Mouse (Mus musculus): ENCODE measurements around the gene Pitpnm3. TPM values are rescaled to one million over a fixed set of nuclear protein-coding genes. Genes with fewer than 3 reads are reported as not detected.

Gene Pitpnm3
- polyA plus RNA-seq, 1 experiment from 2014 or later = 1.5 TPM

GRCm38 (mm10) chr11:72134536-72135382, 819 bp downstream of the Pitpnm3 start:
- Histone ChIP-seq H3K4me1 (peaks cover 29% of the 10 kb centered on the region), H3K9me3 (no peaks in the 10 kb centered on the region), H3K36me3 (no peaks in the 10 kb centered on the region), H3K4me2 (replicated peaks) (peak overlapping the region; percentile 99), H3K27ac (replicated peaks) (no peak overlapping the region), H3K4me3 (peak overlapping the region; percentile 75), H3K27me3 (peaks cover 91% of the 10 kb centered on the region), H3K9ac (replicated peaks) (peak overlapping the region; percentile 79)
- WGBS = 14% methylated on average over 24 of the region's 24 CpGs
- peak; percentile 14; the same call in 1 of the 2 replicates for ATAC-seq (ENCODE audit: low FRiP score, low read depth)

- no peak overlapping the region for H3K9ac ChIP-seq (replicated peaks)
- H3K4me1 ChIP-seq = peaks cover 31% of the 10 kb centered on the region
- WGBS = 82% methylated on average over 10 of the region's 10 CpGs
- H3K4me2 ChIP-seq (replicated peaks) = no peak overlapping the region
- H3K27ac ChIP-seq (replicated peaks) = no peak overlapping the region
- no peak overlapping the region for H3K4me3 ChIP-seq
- no peaks in the 10 kb centered on the region for H3K9me3 ChIP-seq
- H3K36me3 ChIP-seq = no peaks in the 10 kb centered on the region
- no peak for ATAC-seq (ENCODE audit: low FRiP score, low read depth)
- H3K27me3 ChIP-seq = peaks cover 79% of the 10 kb centered on the region
Measured at GRCm38 (mm10) chr11:72133075-72133474, 2.5 kb downstream of the Pitpnm3 start.

GRCm38 (mm10) chr11:72132266-72132665, 3.3 kb downstream of the Pitpnm3 start:
- Histone ChIP-seq H3K9me3 (no peaks in the 10 kb centered on the region), H3K4me2 (replicated peaks) (no peak overlapping the region), H3K27me3 (peaks cover 71% of the 10 kb centered on the region), H3K4me1 (peaks cover 31% of the 10 kb centered on the region), H3K4me3 (no peak overlapping the region), H3K36me3 (no peaks in the 10 kb centered on the region), H3K27ac (replicated peaks) (no peak overlapping the region), H3K9ac (replicated peaks) (no peak overlapping the region)
- ATAC-seq (ENCODE audit: low FRiP score, low read depth) = no peak
- 21% methylated on average over 3 of the region's 3 CpGs for WGBS

- H3K27ac ChIP-seq (replicated peaks) = no peak overlapping the region
- H3K27me3 ChIP-seq = peaks cover 65% of the 10 kb centered on the region
- 85% methylated on average over 1 of the region's 1 CpGs for WGBS
- peaks cover 31% of the 10 kb centered on the region for H3K4me1 ChIP-seq
- H3K4me3 ChIP-seq = no peak overlapping the region
- no peak for ATAC-seq (ENCODE audit: low FRiP score, low read depth)
- no peaks in the 10 kb centered on the region for H3K9me3 ChIP-seq
- H3K4me2 ChIP-seq (replicated peaks) = no peak overlapping the region
- no peaks in the 10 kb centered on the region for H3K36me3 ChIP-seq
- H3K9ac ChIP-seq (replicated peaks) = no peak overlapping the region
Measured at GRCm38 (mm10) chr11:72131697-72132096, 3.9 kb downstream of the Pitpnm3 start.

GRCm38 (mm10) chr11:72130905-72131304, 4.7 kb downstream of the Pitpnm3 start:
- H3K4me3 ChIP-seq = no peak overlapping the region
- peaks cover 57% of the 10 kb centered on the region for H3K27me3 ChIP-seq
- H3K9me3 ChIP-seq = no peaks in the 10 kb centered on the region
- ATAC-seq (ENCODE audit: low FRiP score, low read depth) = no peak
- WGBS = 70% methylated on average over 3 of the region's 3 CpGs
- H3K27ac ChIP-seq (replicated peaks) = no peak overlapping the region
- no peak overlapping the region for H3K4me2 ChIP-seq (replicated peaks)
- peaks cover 25% of the 10 kb centered on the region for H3K4me1 ChIP-seq
- H3K36me3 ChIP-seq = no peaks in the 10 kb centered on the region
- no peak overlapping the region for H3K9ac ChIP-seq (replicated peaks)

- Histone ChIP-seq H3K4me1 (peaks cover 21% of the 10 kb centered on the region), H3K9ac (replicated peaks) (no peak overlapping the region), H3K27ac (replicated peaks) (no peak overlapping the region), H3K4me2 (replicated peaks) (no peak overlapping the region; the same call in 1 of the 2 replicates), H3K36me3 (no peaks in the 10 kb centered on the region), H3K4me3 (no peak overlapping the region), H3K27me3 (peaks cover 53% of the 10 kb centered on the region), H3K9me3 (no peaks in the 10 kb centered on the region)
- ATAC-seq (ENCODE audit: low FRiP score, low read depth) = no peak
- 63% methylated on average over 3 of the region's 3 CpGs for WGBS
Measured at GRCm38 (mm10) chr11:72130472-72130871, 5.1 kb downstream of the Pitpnm3 start.

GRCm38 (mm10) chr11:72130021-72130420, 5.6 kb downstream of the Pitpnm3 start:
- Histone ChIP-seq H3K4me1 (peaks cover 17% of the 10 kb centered on the region), H3K36me3 (no peaks in the 10 kb centered on the region), H3K27me3 (peaks cover 49% of the 10 kb centered on the region), H3K9ac (replicated peaks) (no peak overlapping the region), H3K4me3 (no peak overlapping the region), H3K4me2 (replicated peaks) (no peak overlapping the region; the same call in 1 of the 2 replicates), H3K27ac (replicated peaks) (no peak overlapping the region), H3K9me3 (no peaks in the 10 kb centered on the region)
- ATAC-seq (ENCODE audit: low FRiP score, low read depth) = peak; percentile 19; the same call in 1 of the 2 replicates
- 8% methylated on average over 11 of the region's 11 CpGs for WGBS

- H3K9ac ChIP-seq (replicated peaks) = no peak overlapping the region
- H3K4me1 ChIP-seq = peaks cover 12% of the 10 kb centered on the region
- H3K27me3 ChIP-seq = peaks cover 41% of the 10 kb centered on the region
- H3K27ac ChIP-seq (replicated peaks) = no peak overlapping the region
- H3K4me3 ChIP-seq = no peak overlapping the region
- H3K9me3 ChIP-seq = no peaks in the 10 kb centered on the region
- no peak overlapping the region for H3K4me2 ChIP-seq (replicated peaks)
- H3K36me3 ChIP-seq = no peaks in the 10 kb centered on the region
- no peak for ATAC-seq (ENCODE audit: low FRiP score, low read depth)
- 82% methylated on average over 8 of the region's 8 CpGs for WGBS
Measured at GRCm38 (mm10) chr11:72129032-72129894, 6.3 kb downstream of the Pitpnm3 start.

GRCm38 (mm10) chr11:72127450-72128189, 8.0 kb downstream of the Pitpnm3 start:
- Histone ChIP-seq H3K9me3 (no peaks in the 10 kb centered on the region), H3K36me3 (no peaks in the 10 kb centered on the region), H3K4me2 (replicated peaks) (no peak overlapping the region), H3K4me3 (no peak overlapping the region), H3K27ac (replicated peaks) (no peak overlapping the region), H3K9ac (replicated peaks) (no peak overlapping the region), H3K27me3 (peaks cover 25% of the 10 kb centered on the region), H3K4me1 (peaks cover 12% of the 10 kb centered on the region)
- no peak for ATAC-seq (ENCODE audit: low FRiP score, low read depth)
- WGBS = 67% methylated on average over 5 of the region's 5 CpGs

- peaks cover 6% of the 10 kb centered on the region for H3K27me3 ChIP-seq
- ATAC-seq (ENCODE audit: low FRiP score, low read depth) = no peak
- no peak overlapping the region for H3K4me2 ChIP-seq (replicated peaks)
- H3K36me3 ChIP-seq = no peaks in the 10 kb centered on the region
- no peaks in the 10 kb centered on the region for H3K9me3 ChIP-seq
- H3K4me3 ChIP-seq = no peak overlapping the region
- 71% methylated on average over 3 of the region's 3 CpGs for WGBS
- H3K4me1 ChIP-seq = peaks cover 9% of the 10 kb centered on the region
- no peak overlapping the region for H3K27ac ChIP-seq (replicated peaks)
- no peak overlapping the region for H3K9ac ChIP-seq (replicated peaks)
Measured at GRCm38 (mm10) chr11:72125781-72126180, 9.8 kb downstream of the Pitpnm3 start.

GRCm38 (mm10) chr11:72123531-72123930, 12.0 kb downstream of the Pitpnm3 start:
- H3K9ac ChIP-seq (replicated peaks) = no peak overlapping the region
- no peak overlapping the region for H3K4me3 ChIP-seq
- no peaks in the 10 kb centered on the region; the same call in 1 of the 2 replicates for H3K27me3 ChIP-seq
- no peaks in the 10 kb centered on the region for H3K36me3 ChIP-seq
- no peak for ATAC-seq (ENCODE audit: low FRiP score, low read depth)
- no peaks in the 10 kb centered on the region for H3K9me3 ChIP-seq
- H3K27ac ChIP-seq (replicated peaks) = no peak overlapping the region
- WGBS = 86% methylated on average over 4 of the region's 4 CpGs
- H3K4me1 ChIP-seq = no peaks in the 10 kb centered on the region
- no peak overlapping the region for H3K4me2 ChIP-seq (replicated peaks)
